Mouse (Mus musculus) stomach, embryonic 14.5 days (tissue): ENCODE data around the gene Cpn1. TPM values are rescaled to one million over a fixed set of nuclear protein-coding genes. Genes with fewer than 3 reads are reported as not detected.
A peak's percentile ranks its signal among the peaks of the same experiment; 100 is the strongest.

Source experiments
- ATAC-seq: fragments of 200-750 bp; cut with Nextera tagmentation; 2 replicates; pipeline ENCODE4 v1.8.0; 2017; ENCODE audit warnings: low read depth, moderate TSS enrichment; ENCODE audit not compliant: insufficient number of reproducible peaks, insufficient read depth, low FRiP score
- H3K27ac ChIP-seq: fragments of 300-500 bp; sonication (generic); 2 replicates; pipeline ENCODE4 v1.5.1; 2014; ENCODE audit warnings: mild to moderate bottlenecking, low read length, moderate library complexity, mixed read lengths
- H3K27me3 ChIP-seq: fragments of 300-500 bp; sonication (generic); 2 replicates; pipeline ENCODE4 v1.6.1; 2014; ENCODE audit warnings: low read length, control low read depth, mixed read lengths; ENCODE audit not compliant: control insufficient read depth, insufficient read depth
- H3K36me3 ChIP-seq: fragments of 300-500 bp; sonication (generic); 2 replicates; pipeline ENCODE4 v1.6.1; 2014; ENCODE audit warnings: mild to moderate bottlenecking, control low read depth, low read length, moderate library complexity, mixed read lengths; ENCODE audit not compliant: control insufficient read depth, insufficient read depth
- H3K4me1 ChIP-seq: fragments of 300-500 bp; sonication (generic); 2 replicates; pipeline ENCODE4 v1.6.1; 2014; ENCODE audit warnings: low read length, control low read depth, mixed read lengths; ENCODE audit not compliant: control insufficient read depth, insufficient read depth
- H3K4me2 ChIP-seq: fragments of 300-500 bp; sonication (generic); replicated peaks from 2 replicates; pipeline ENCODE4 v1.6.1; 2014; ENCODE audit warnings: low read depth, low read length, control low read depth
- H3K4me3 ChIP-seq: fragments of 300-500 bp; sonication (generic); 2 replicates; pipeline ENCODE4 v1.5.1; 2014; ENCODE audit warnings: low read depth, low read length, control low read depth
- H3K9ac ChIP-seq: fragments of 300-500 bp; sonication (generic); replicated peaks from 2 replicates; pipeline ENCODE4 v1.6.1; 2014; ENCODE audit warnings: low read depth, mild to moderate bottlenecking, control low read depth, low read length, moderate library complexity, mixed read lengths
- H3K9me3 ChIP-seq: fragments of 300-500 bp; sonication (generic); 2 replicates; pipeline ENCODE4 v1.6.1; 2016; ENCODE audit warnings: low read depth, low read length, control low read depth; ENCODE audit not compliant: control insufficient read depth
- WGBS: fragments of 180-500 bp; shearing (Covaris S2); extraction: QIAGEN DNeasy Blood & Tissue Kit; methylation state at CpG from one replicate; pipeline ENCODE4 v1.1.7; 2014; 5-methylcytosine and 5-hydroxymethylcytosine counted together
- polyA plus RNA-seq: library from polyadenylated mRNA; unstranded; fragments of >200 nt; fragmentation: Nextera tagmentation; extraction: Ambion mirVana; gene quantifications from 2 replicates; pipeline ENCODE4 v1.2.1, GENCODE M21; 2014

Cpn1 gene
- 46.3 and 54.7 TPM in 2 replicates for polyA plus RNA-seq

GRCm38 (mm10) chr19:43986069-43986794 lies at the start of gene Cpn1:
Gene Cpn1 (minus strand): TSS chr19:43986556.
- Histone ChIP-seq H3K9ac (no peak within 1 kb of the TSS), H3K27ac (peak within 1 kb of the TSS; percentile 58; the same call in 1 of the 2 replicates), H3K9me3 (no peaks in the 10 kb centered on the region), H3K4me2 (peak within 1 kb of the TSS; percentile 29), H3K4me3 (peak within 1 kb of the TSS; percentile 22), H3K4me1 (0 out of 2 replicates have a peak, but pooled peaks cover 3% of the 10 kb centered on the region), H3K27me3 (no peaks in the 10 kb centered on the region), H3K36me3 (no peaks in the 10 kb centered on the region)
- ATAC-seq, result peak; percentile 77
- 13% methylated on average over 30 of the region's 30 CpGs for WGBS

- Histone ChIP-seq H3K4me1 (no peaks in the 10 kb centered on the region), H3K9me3 (no peaks in the 10 kb centered on the region), H3K36me3 (peaks cover 9% of the 10 kb centered on the region), H3K9ac (no peak overlapping the region), H3K4me2 (no peak overlapping the region), H3K27ac (no peak overlapping the region), H3K4me3 (no peak overlapping the region), H3K27me3 (no peaks in the 10 kb centered on the region)
- 91% methylated on average over 5 of the region's 5 CpGs for WGBS
- no peak for ATAC-seq
Observed at GRCm38 (mm10) chr19:44033396-44033795, 47.0 kb upstream of the Cpn1 start.

GRCm38 (mm10) chr19:44032046-44032744 lies 45.8 kb upstream of the Cpn1 start:
- 86% methylated on average over 11 of the region's 11 CpGs for WGBS
- Histone ChIP-seq H3K27me3 (no peaks in the 10 kb centered on the region), H3K27ac (no peak overlapping the region), H3K36me3 (no peaks in the 10 kb centered on the region; the same call in 1 of the 2 replicates), H3K4me3 (no peak overlapping the region), H3K9me3 (no peaks in the 10 kb centered on the region), H3K4me1 (no peaks in the 10 kb centered on the region), H3K4me2 (no peak overlapping the region), H3K9ac (no peak overlapping the region)
- no peak for ATAC-seq

- 82% methylated on average over 5 of the region's 5 CpGs for WGBS
- peak; percentile 71; the same call in 1 of the 2 replicates for ATAC-seq
- no peaks in the 10 kb centered on the region for H3K27me3 ChIP-seq
- H3K27ac ChIP-seq, result no peak overlapping the region
- H3K4me1 ChIP-seq, result no peaks in the 10 kb centered on the region
- H3K9ac ChIP-seq, result no peak overlapping the region
- H3K9me3 ChIP-seq, result no peaks in the 10 kb centered on the region
- no peaks in the 10 kb centered on the region for H3K36me3 ChIP-seq
- no peak overlapping the region for H3K4me2 ChIP-seq
- no peak overlapping the region for H3K4me3 ChIP-seq
Observed at GRCm38 (mm10) chr19:44030024-44030423, 43.7 kb upstream of the Cpn1 start.

- no peak within 1 kb of the TSS for H3K4me2 ChIP-seq
- ATAC-seq, result no peak
- no peak within 1 kb of the TSS for H3K27ac ChIP-seq
- 64% methylated on average over 8 of the region's 8 CpGs for WGBS
- H3K36me3 ChIP-seq, result no peaks in the 10 kb centered on the region
- H3K4me3 ChIP-seq, result no peak within 1 kb of the TSS
- no peaks in the 10 kb centered on the region for H3K4me1 ChIP-seq
- no peaks in the 10 kb centered on the region for H3K27me3 ChIP-seq
- H3K9ac ChIP-seq, result no peak within 1 kb of the TSS
- no peaks in the 10 kb centered on the region for H3K9me3 ChIP-seq
Observed at GRCm38 (mm10) chr19:44028972-44029371, 42.6 kb upstream of the Cpn1 start, which contains the start of gene Cyp2c23. Gene Cyp2c23 (minus strand): TSS chr19:44029208.

GRCm38 (mm10) chr19:44026956-44027530 lies 40.7 kb upstream of the Cpn1 start:
- Histone ChIP-seq H3K9me3 (no peaks in the 10 kb centered on the region), H3K27me3 (no peaks in the 10 kb centered on the region), H3K4me1 (no peaks in the 10 kb centered on the region), H3K9ac (no peak overlapping the region), H3K4me2 (no peak overlapping the region), H3K36me3 (no peaks in the 10 kb centered on the region), H3K4me3 (no peak overlapping the region), H3K27ac (no peak overlapping the region)
- ATAC-seq, result no peak
- WGBS, result 61% methylated on average over 8 of the region's 8 CpGs

GRCm38 (mm10) chr19:44024921-44025585 lies 38.7 kb upstream of the Cpn1 start:
- no peak overlapping the region for H3K4me3 ChIP-seq
- no peak overlapping the region for H3K9ac ChIP-seq
- no peaks in the 10 kb centered on the region for H3K4me1 ChIP-seq
- H3K27ac ChIP-seq, result no peak overlapping the region
- no peaks in the 10 kb centered on the region for H3K9me3 ChIP-seq
- H3K4me2 ChIP-seq, result no peak overlapping the region
- ATAC-seq, result no peak
- 85% methylated on average over 13 of the region's 13 CpGs for WGBS
- no peaks in the 10 kb centered on the region for H3K36me3 ChIP-seq
- H3K27me3 ChIP-seq, result no peaks in the 10 kb centered on the region

GRCm38 (mm10) chr19:44023066-44023465 lies 36.7 kb upstream of the Cpn1 start:
- Histone ChIP-seq H3K9ac (no peak overlapping the region), H3K27ac (no peak overlapping the region), H3K9me3 (no peaks in the 10 kb centered on the region), H3K27me3 (no peaks in the 10 kb centered on the region), H3K4me1 (no peaks in the 10 kb centered on the region), H3K4me2 (no peak overlapping the region), H3K4me3 (no peak overlapping the region), H3K36me3 (no peaks in the 10 kb centered on the region)
- no peak for ATAC-seq
- 73% methylated on average over 5 of the region's 5 CpGs for WGBS
